Mouse (Mus musculus) neural tube, embryonic 13.5 days (tissue): ENCODE data around the gene Tacc2. TPM values are rescaled to one million over a fixed set of nuclear protein-coding genes. Genes with fewer than 3 reads are reported as not detected.

Experiments
- ATAC-seq: fragments of 200-750 bp; cut with Nextera tagmentation; 2 replicates; pipeline ENCODE4 v1.8.0; 2017; ENCODE audit warnings: low read depth, mild to moderate bottlenecking, moderate TSS enrichment, moderate library complexity
- H3K27ac ChIP-seq: fragments of 300-500 bp; sonication (generic); replicated peaks from 2 replicates; pipeline ENCODE4 v1.5.1; 2015; ENCODE audit warnings: moderate library complexity, mild to moderate bottlenecking, inconsistent platforms
- H3K27me3 ChIP-seq: fragments of 300-500 bp; sonication (generic); 2 replicates; pipeline ENCODE4 v1.6.1; 2015; ENCODE audit warnings: mild to moderate bottlenecking, inconsistent platforms
- H3K36me3 ChIP-seq: fragments of 300-500 bp; sonication (generic); 2 replicates; pipeline ENCODE4 v1.6.1; 2015; ENCODE audit warnings: mild to moderate bottlenecking, inconsistent platforms
- H3K4me1 ChIP-seq: fragments of 300-500 bp; sonication (generic); replicated peaks from 2 replicates; pipeline ENCODE4 v1.6.1; 2015; ENCODE audit warnings: inconsistent platforms
- H3K4me2 ChIP-seq: fragments of 300-500 bp; sonication (generic); 2 replicates; pipeline ENCODE4 v1.6.1; 2015; ENCODE audit warnings: inconsistent platforms, mild to moderate bottlenecking, moderate library complexity
- H3K4me3 ChIP-seq: fragments of 300-500 bp; sonication (generic); 2 replicates; pipeline ENCODE4 v1.5.1; 2015; ENCODE audit warnings: mild to moderate bottlenecking, inconsistent platforms
- H3K9ac ChIP-seq: fragments of 300-500 bp; sonication (generic); 2 replicates; pipeline ENCODE4 v1.6.1; 2015; ENCODE audit warnings: moderate library complexity, mild to moderate bottlenecking, inconsistent platforms
- H3K9me3 ChIP-seq: fragments of 300-500 bp; sonication (generic); 2 replicates; pipeline ENCODE4 v1.6.1; 2016; ENCODE audit warnings: inconsistent platforms
- WGBS: fragments of 180-500 bp; shearing (Covaris S2); methylation state at CpG from one replicate; pipeline ENCODE4 v1.1.7; 2015; 5-methylcytosine and 5-hydroxymethylcytosine counted together
- polyA plus RNA-seq: library from polyadenylated mRNA; unstranded; fragments of >200 nt; fragmentation: Nextera tagmentation; extraction: Ambion mirVana; gene quantifications from 2 replicates; pipeline ENCODE4 v1.2.1, GENCODE M21; 2015

Gene Tacc2
- polyA plus RNA-seq, 1 experiment from 2014 or later = 77.9 TPM

GRCm38 (mm10) chr7:130780866-130781419 is 203.7 kb downstream of the Tacc2 start:
- Histone ChIP-seq H3K27ac (no peak overlapping the region), H3K4me1 (0 out of 2 replicates have a peak, but pooled peaks cover under 1% of the 10 kb centered on the region), H3K27me3 (no peaks in the 10 kb centered on the region), H3K4me3 (no peak overlapping the region), H3K9ac (no peak overlapping the region), H3K4me2 (no peak overlapping the region), H3K9me3 (no peaks in the 10 kb centered on the region), H3K36me3 (no peaks in the 10 kb centered on the region)
- ATAC-seq = no peak
- 75% methylated on average over 5 of the region's 5 CpGs for WGBS

- Histone ChIP-seq H3K36me3 (no peaks in the 10 kb centered on the region), H3K27me3 (no peaks in the 10 kb centered on the region), H3K4me1 (peaks cover 8% of the 10 kb centered on the region; the same call in 1 of the 2 replicates), H3K9me3 (no peaks in the 10 kb centered on the region), H3K4me2 (no peak overlapping the region), H3K4me3 (no peak overlapping the region), H3K9ac (no peak overlapping the region), H3K27ac (no peak overlapping the region)
- 74% methylated on average over 5 of the region's 5 CpGs for WGBS
- no peak for ATAC-seq
These were observed 205.3 kb downstream of the Tacc2 start for GRCm38 (mm10) chr7:130782501-130783050.

DNA sequence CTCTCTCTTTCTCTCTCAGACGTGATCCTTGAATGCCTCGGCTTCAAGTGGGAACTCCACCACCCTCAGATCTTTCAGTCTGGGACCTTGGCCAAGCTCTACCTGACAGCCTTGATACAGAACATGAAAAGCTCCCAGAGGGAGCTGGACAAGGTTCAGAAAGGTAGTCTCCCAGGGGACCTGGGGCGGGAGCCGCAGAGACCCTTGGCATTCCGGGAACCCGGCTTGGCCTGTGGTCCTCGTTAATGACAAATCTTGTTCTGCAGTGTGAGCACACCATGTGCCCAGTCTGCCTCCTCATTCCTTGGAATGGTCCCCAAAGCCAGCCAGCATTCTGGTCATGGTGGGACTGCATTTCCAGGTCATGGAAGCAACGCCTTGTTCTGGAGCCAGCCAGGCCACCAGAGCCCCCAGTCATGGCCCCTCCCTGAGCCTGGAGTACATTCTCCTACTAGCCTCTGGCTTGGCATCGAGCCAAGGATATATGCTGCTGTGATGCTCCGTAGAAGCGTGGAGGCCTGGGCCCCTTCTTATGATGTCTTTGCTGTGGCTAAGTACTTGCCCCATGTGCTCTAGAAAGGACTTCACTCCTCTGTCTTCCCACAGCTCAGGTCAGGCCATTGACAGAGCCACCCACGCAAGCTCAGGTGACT is 208.8 kb downstream of the Tacc2 start:
- no peak for ATAC-seq
- Histone ChIP-seq H3K27me3 (no peaks in the 10 kb centered on the region), H3K9me3 (no peaks in the 10 kb centered on the region), H3K36me3 (no peaks in the 10 kb centered on the region), H3K27ac (no peak overlapping the region), H3K4me3 (no peak overlapping the region), H3K4me1 (peaks cover 8% of the 10 kb centered on the region; the same call in 1 of the 2 replicates), H3K4me2 (no peak overlapping the region), H3K9ac (no peak overlapping the region)
- WGBS = 80% methylated on average over 12 of the region's 12 CpGs

DNA sequence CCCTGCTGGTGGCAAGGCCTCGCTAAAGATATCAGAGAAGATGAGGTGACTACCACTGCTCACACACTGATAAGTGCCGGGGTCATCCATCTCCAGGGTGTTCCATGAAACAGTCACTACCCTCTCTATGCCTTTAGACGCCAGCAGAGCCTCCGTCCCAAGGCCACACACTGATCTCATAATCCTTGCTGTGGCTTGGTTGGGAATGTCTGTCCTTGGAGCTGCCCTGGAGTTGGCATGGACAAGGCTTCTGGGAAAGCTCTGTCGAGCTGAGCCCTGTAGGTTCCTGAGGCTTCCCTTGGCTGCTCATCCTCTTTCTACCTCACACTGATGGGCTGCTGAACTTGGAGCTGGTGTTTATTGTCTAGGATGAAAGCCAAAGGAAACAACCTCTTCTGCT is 209.5 kb downstream of the Tacc2 start:
- no peak overlapping the region for H3K27ac ChIP-seq
- 88% methylated on average over 5 of the region's 5 CpGs for WGBS
- ATAC-seq = no peak
- peaks cover 8% of the 10 kb centered on the region; the same call in 1 of the 2 replicates for H3K4me1 ChIP-seq
- no peaks in the 10 kb centered on the region for H3K9me3 ChIP-seq
- no peak overlapping the region for H3K9ac ChIP-seq
- no peak overlapping the region for H3K4me3 ChIP-seq
- H3K36me3 ChIP-seq = no peaks in the 10 kb centered on the region
- no peaks in the 10 kb centered on the region for H3K27me3 ChIP-seq
- H3K4me2 ChIP-seq = no peak overlapping the region

DNA sequence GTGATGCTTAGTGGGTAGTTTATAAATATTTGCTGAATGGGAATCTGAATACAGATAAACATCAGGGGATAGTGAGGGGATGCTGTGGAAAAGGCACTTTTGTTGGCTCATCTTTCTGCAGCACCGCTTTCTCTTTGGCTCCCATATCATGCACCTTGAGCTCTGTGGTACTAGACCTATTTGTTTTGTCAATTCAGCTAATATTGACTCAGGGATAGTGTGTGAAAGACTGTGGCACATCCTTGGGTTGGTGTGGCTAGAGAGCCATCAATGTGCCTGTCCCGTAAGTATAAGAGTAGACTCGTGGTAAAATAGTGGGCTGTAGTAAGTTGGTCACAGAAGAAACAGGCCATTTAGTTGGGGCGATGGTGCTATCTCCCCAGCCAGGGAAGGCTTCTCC is 210.3 kb downstream of the Tacc2 start:
- Histone ChIP-seq H3K36me3 (no peaks in the 10 kb centered on the region), H3K4me2 (no peak overlapping the region), H3K4me3 (no peak overlapping the region), H3K9me3 (no peaks in the 10 kb centered on the region), H3K9ac (no peak overlapping the region), H3K4me1 (peaks cover 8% of the 10 kb centered on the region; the same call in 1 of the 2 replicates), H3K27me3 (no peaks in the 10 kb centered on the region), H3K27ac (no peak overlapping the region)
- no peak for ATAC-seq
- WGBS = 95% methylated on average over 4 of the region's 4 CpGs

GRCm38 (mm10) chr7:130788950-130789349 is 211.7 kb downstream of the Tacc2 start:
- Histone ChIP-seq H3K27ac (no peak overlapping the region), H3K27me3 (no peaks in the 10 kb centered on the region), H3K4me1 (peaks cover 8% of the 10 kb centered on the region; the same call in 1 of the 2 replicates), H3K9ac (no peak overlapping the region), H3K4me3 (no peak overlapping the region), H3K36me3 (no peaks in the 10 kb centered on the region), H3K9me3 (no peaks in the 10 kb centered on the region), H3K4me2 (no peak overlapping the region)
- no peak for ATAC-seq
- WGBS = 91% methylated on average over 3 of the region's 3 CpGs

DNA sequence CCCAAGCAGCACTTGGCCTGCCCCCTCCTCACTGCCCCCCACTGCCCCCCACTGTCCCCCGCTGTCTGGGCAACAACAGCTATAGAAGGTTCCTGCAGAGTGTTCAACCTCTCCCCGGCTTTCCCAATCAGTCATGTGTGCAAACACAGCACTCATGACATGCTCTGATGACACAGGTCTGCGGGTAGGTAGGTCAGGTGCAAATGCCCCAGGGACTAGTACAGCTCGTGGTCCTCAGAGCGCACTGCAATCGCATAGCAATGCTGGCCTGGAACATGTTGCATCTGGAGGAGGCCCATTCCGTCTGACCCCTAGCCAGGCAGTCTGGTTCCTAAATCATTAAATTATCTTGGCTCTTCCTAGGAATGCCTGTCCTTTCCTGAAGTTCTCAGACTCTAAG is 212.2 kb downstream of the Tacc2 start:
- Histone ChIP-seq H3K4me1 (peaks cover 8% of the 10 kb centered on the region; the same call in 1 of the 2 replicates), H3K4me3 (no peak overlapping the region), H3K4me2 (no peak overlapping the region), H3K9ac (no peak overlapping the region), H3K27me3 (no peaks in the 10 kb centered on the region), H3K36me3 (no peaks in the 10 kb centered on the region), H3K9me3 (no peaks in the 10 kb centered on the region), H3K27ac (no peak overlapping the region)
- no peak for ATAC-seq
- 84% methylated on average over 7 of the region's 7 CpGs for WGBS

DNA sequence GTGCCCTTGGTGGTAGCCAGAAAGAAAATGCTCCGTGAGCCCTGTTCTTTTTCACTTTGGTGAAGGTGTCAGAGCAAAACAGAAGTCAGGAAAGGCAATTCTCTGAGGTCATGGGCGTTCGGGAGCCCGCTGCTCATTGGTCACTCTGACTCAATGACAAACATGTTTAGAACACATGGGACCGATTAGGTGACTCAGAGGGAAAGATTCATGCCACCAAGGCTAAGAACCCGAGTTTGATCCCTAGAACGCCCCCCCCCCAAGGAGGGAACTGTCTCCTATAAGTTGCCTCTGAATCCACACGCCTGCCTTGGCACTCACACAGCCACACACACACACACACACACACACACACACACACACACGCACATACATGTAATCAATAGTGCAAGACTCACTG is 216.4 kb downstream of the Tacc2 start:
- WGBS = 79% methylated on average over 9 of the region's 9 CpGs
- H3K27me3 ChIP-seq = no peaks in the 10 kb centered on the region
- H3K4me3 ChIP-seq = no peak overlapping the region
- ATAC-seq = no peak
- H3K4me1 ChIP-seq = no peaks in the 10 kb centered on the region; the same call in 1 of the 2 replicates
- H3K4me2 ChIP-seq = no peak overlapping the region
- H3K27ac ChIP-seq = no peak overlapping the region
- H3K9me3 ChIP-seq = no peaks in the 10 kb centered on the region
- no peak overlapping the region for H3K9ac ChIP-seq
- H3K36me3 ChIP-seq = no peaks in the 10 kb centered on the region

GRCm38 (mm10) chr7:130796786-130797185 is 219.5 kb downstream of the Tacc2 start:
- H3K4me3 ChIP-seq = no peak overlapping the region
- ATAC-seq = no peak
- no peak overlapping the region for H3K9ac ChIP-seq
- H3K27me3 ChIP-seq = no peaks in the 10 kb centered on the region
- no peaks in the 10 kb centered on the region for H3K36me3 ChIP-seq
- H3K4me1 ChIP-seq = no peaks in the 10 kb centered on the region; the same call in 1 of the 2 replicates
- no peaks in the 10 kb centered on the region for H3K9me3 ChIP-seq
- no peak overlapping the region for H3K4me2 ChIP-seq
- H3K27ac ChIP-seq = no peak overlapping the region
- WGBS = 75% methylated on average over 8 of the region's 8 CpGs

GRCm38 (mm10) chr7:130797524-130797923 is 220.3 kb downstream of the Tacc2 start:
- no peak overlapping the region for H3K4me2 ChIP-seq
- H3K27ac ChIP-seq = no peak overlapping the region
- 89% methylated on average over 6 of the region's 6 CpGs for WGBS
- H3K9me3 ChIP-seq = no peaks in the 10 kb centered on the region
- no peak overlapping the region for H3K9ac ChIP-seq
- no peak overlapping the region for H3K4me3 ChIP-seq
- no peaks in the 10 kb centered on the region for H3K27me3 ChIP-seq
- no peak for ATAC-seq
- no peaks in the 10 kb centered on the region for H3K36me3 ChIP-seq
- no peaks in the 10 kb centered on the region; the same call in 1 of the 2 replicates for H3K4me1 ChIP-seq

GRCm38 (mm10) chr7:130799418-130799817 is 222.2 kb downstream of the Tacc2 start:
- no peaks in the 10 kb centered on the region for H3K27me3 ChIP-seq
- no peak overlapping the region for H3K4me3 ChIP-seq
- H3K36me3 ChIP-seq = no peaks in the 10 kb centered on the region
- H3K4me1 ChIP-seq = no peaks in the 10 kb centered on the region; the same call in 1 of the 2 replicates
- no peak overlapping the region for H3K9ac ChIP-seq
- 89% methylated on average over 10 of the region's 10 CpGs for WGBS
- no peak overlapping the region for H3K4me2 ChIP-seq
- no peak overlapping the region for H3K27ac ChIP-seq
- ATAC-seq = no peak
- no peaks in the 10 kb centered on the region for H3K9me3 ChIP-seq

GRCm38 (mm10) chr7:130800681-130801080 is 223.4 kb downstream of the Tacc2 start:
- Histone ChIP-seq H3K27me3 (no peaks in the 10 kb centered on the region), H3K27ac (no peak overlapping the region), H3K36me3 (no peaks in the 10 kb centered on the region), H3K9ac (no peak overlapping the region), H3K4me1 (no peaks in the 10 kb centered on the region), H3K4me2 (no peak overlapping the region), H3K4me3 (no peak overlapping the region), H3K9me3 (no peaks in the 10 kb centered on the region)
- WGBS = 90% methylated on average over 4 of the region's 4 CpGs
- no peak for ATAC-seq
